Mouse (Mus musculus) lung, postnatal 0 days (tissue): ENCODE results near the gene Olfr568.

Experiments used
- CTCF ChIP-seq: IDR thresholded peaks from 2 replicates; pipeline ENCODE4 v1.5.1; 2016; ENCODE audit warnings: antibody characterized with exemption, mild to moderate bottlenecking
- EP300 ChIP-seq: IDR thresholded peaks from 2 replicates; pipeline ENCODE4 v1.6.1; 2016; ENCODE audit warnings: antibody characterized with exemption, mild to moderate bottlenecking, control low read depth

GRCm38 (mm10) chr7:102924109-102924508 is 47.2 kb downstream of the Olfr568 start, which contains the start of gene Olfr572:
- no peak for TF ChIP-seq CTCF
- no peak for TF ChIP-seq EP300
